Mouse (Mus musculus) heart, embryonic 12.5 days (tissue): Measurements from ENCODE around the gene Slc5a9. TPM values are rescaled to one million over a fixed set of nuclear protein-coding genes. Genes with fewer than 3 reads are reported as not detected.
"Not testable (repeated sequence)": the region's sequence is repeated elsewhere in the genome, so short reads cannot be mapped to it uniquely, and the experiment has no call there.

Experiments used
- ATAC-seq: fragments of 200-750 bp; cut with Nextera tagmentation; 2 replicates; pipeline ENCODE4 v1.8.0; 2017; ENCODE audit warnings: moderate TSS enrichment, moderate library complexity; ENCODE audit not compliant: insufficient number of reproducible peaks, low FRiP score
- H3K27ac ChIP-seq: fragments of 300-500 bp; sonication (generic); 2 replicates; pipeline ENCODE4 v1.5.1; 2016; ENCODE audit warnings: mild to moderate bottlenecking, moderate library complexity; ENCODE audit not compliant: poor library complexity, severe bottlenecking
- H3K27me3 ChIP-seq: fragments of 300-500 bp; sonication (generic); replicated peaks from 2 replicates; pipeline ENCODE4 v1.6.1; 2016; ENCODE audit warnings: mild to moderate bottlenecking, moderate library complexity
- H3K36me3 ChIP-seq: fragments of 300-500 bp; sonication (generic); 2 replicates; pipeline ENCODE4 v1.6.1; 2016; ENCODE audit warnings: mild to moderate bottlenecking, moderate library complexity
- H3K4me1 ChIP-seq: fragments of 300-500 bp; sonication (generic); replicated peaks from 2 replicates; pipeline ENCODE4 v1.6.1; 2016; ENCODE audit warnings: mild to moderate bottlenecking
- H3K4me2 ChIP-seq: fragments of 300-500 bp; sonication (generic); 2 replicates; pipeline ENCODE4 v1.6.1; 2016; ENCODE audit warnings: mild to moderate bottlenecking, moderate library complexity
- H3K4me3 ChIP-seq: fragments of 300-500 bp; sonication (generic); 2 replicates; pipeline ENCODE4 v1.5.1; 2016; ENCODE audit warnings: mild to moderate bottlenecking
- H3K9ac ChIP-seq: fragments of 300-500 bp; sonication (generic); 2 replicates; pipeline ENCODE4 v1.6.1; 2016; ENCODE audit warnings: mild to moderate bottlenecking, moderate library complexity
- H3K9me3 ChIP-seq: fragments of 300-500 bp; sonication (generic); replicated peaks from 2 replicates; pipeline ENCODE4 v1.6.1; 2016; ENCODE audit warnings: mild to moderate bottlenecking, moderate library complexity
- WGBS: fragments of 180-500 bp; shearing (Covaris S2); methylation state at CpG from one replicate; pipeline ENCODE4 v1.1.7; 2016; 5-methylcytosine and 5-hydroxymethylcytosine counted together
- polyA plus RNA-seq: library from polyadenylated mRNA; unstranded; fragments of >200 nt; fragmentation: Nextera tagmentation; extraction: Ambion mirVana; gene quantifications from 2 replicates; pipeline ENCODE4 v1.2.1, GENCODE M21; 2016

Slc5a9 gene
- polyA plus RNA-seq, result 0.06 and 0.19 TPM in 2 replicates

DNA sequence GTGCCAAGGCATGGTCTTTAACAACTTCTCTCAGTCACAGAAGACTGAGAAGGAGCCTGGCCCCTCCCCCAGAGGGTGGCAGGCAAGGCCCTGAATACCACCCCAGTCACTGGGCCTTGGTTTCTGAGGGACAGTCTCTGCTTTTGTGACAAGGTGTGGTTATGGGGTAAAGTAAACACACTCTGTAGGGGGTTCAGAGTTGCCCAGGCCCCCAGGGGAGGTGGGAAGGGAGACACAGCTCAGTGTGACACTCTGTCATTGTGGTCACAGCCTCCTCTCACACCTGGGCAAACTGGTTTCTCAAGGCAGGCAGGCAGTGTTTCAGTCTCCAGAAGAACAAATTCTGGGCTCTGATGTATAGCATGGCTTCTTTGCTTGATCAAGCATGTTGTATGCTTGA lies at the start of gene Slc5a9:
Slc5a9 (minus strand) TSS at position 144 of the 400 bp plus-strand sequence.
- Histone ChIP-seq H3K27me3 (no peaks in the 10 kb centered on the region), H3K9ac (no peak within 1 kb of the TSS)
- no peak for ATAC-seq

DNA sequence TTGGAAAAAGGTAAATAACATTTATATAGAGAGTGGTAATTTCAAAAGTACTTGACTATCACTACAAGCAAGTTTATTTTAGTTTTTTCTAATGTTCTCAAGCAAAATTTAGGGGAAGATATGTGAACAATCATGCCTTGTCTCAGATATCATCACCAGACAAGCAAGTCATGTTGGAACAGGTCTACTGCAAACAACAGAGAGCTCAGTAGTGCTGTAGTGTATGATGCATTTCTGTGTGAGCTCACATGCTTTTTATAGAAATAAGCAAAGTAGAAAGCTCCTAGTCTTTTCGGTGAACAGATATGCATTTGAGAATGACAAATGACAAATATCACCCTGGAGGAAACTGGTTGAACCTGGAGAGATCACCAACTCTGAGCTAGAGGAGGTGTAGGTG lies 16.4 kb upstream of the Slc5a9 start, which contains the start of gene Skint8:
Skint8 (plus strand) TSS at position 301 of the 400 bp plus-strand sequence.
- no peak for ATAC-seq
- no peak within 1 kb of the TSS for H3K9ac ChIP-seq
- no peaks in the 10 kb centered on the region for H3K4me1 ChIP-seq
- no peak within 1 kb of the TSS for H3K4me2 ChIP-seq
- H3K36me3 ChIP-seq, result no peaks in the 10 kb centered on the region
- no peak within 1 kb of the TSS for H3K4me3 ChIP-seq
- peaks cover 3% of the 10 kb centered on the region; the same call in 1 of the 2 replicates for H3K9me3 ChIP-seq
- H3K27ac ChIP-seq, result no peak within 1 kb of the TSS
- H3K27me3 ChIP-seq, result no peaks in the 10 kb centered on the region
- WGBS, result 61% methylated on average over 1 of the region's 1 CpGs

More for the DNA sequence above, at the start of gene Slc5a9:
- no peaks in the 10 kb centered on the region for H3K4me1 ChIP-seq
- H3K9me3 ChIP-seq, result no peaks in the 10 kb centered on the region
- no peaks in the 10 kb centered on the region for H3K36me3 ChIP-seq
- H3K4me2 ChIP-seq, result no peak within 1 kb of the TSS
- no peak within 1 kb of the TSS for H3K4me3 ChIP-seq
- no peak within 1 kb of the TSS for H3K27ac ChIP-seq

DNA sequence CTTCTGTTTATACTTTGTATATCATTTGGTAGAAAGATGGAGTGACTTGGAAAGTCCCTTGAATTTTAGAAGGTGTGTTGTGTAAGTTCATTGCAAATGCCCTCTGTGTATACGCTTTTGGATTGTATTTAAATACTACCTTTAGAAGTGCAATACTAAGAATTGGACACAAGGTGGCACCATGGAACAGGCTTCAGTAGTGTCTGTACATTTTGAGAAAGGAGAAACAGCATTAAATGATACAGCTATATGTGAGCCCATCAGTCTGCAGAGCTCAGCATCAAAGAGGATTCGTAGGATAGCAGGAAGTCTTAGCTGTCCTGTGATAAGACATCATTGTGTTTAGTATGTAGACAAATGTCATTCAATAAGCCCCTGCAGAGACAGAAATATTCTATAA lies 5.2 kb upstream of the Slc5a9 start:
- no peaks in the 10 kb centered on the region for H3K36me3 ChIP-seq
- ATAC-seq, result no peak
- H3K27me3 ChIP-seq, result no peaks in the 10 kb centered on the region
- no peaks in the 10 kb centered on the region for H3K9me3 ChIP-seq
- H3K27ac ChIP-seq, result no peak overlapping the region
- no peak overlapping the region for H3K4me3 ChIP-seq
- H3K4me2 ChIP-seq, result no peak overlapping the region
- 38% methylated on average over 2 of the region's 2 CpGs for WGBS
- H3K9ac ChIP-seq, result no peak overlapping the region
- no peaks in the 10 kb centered on the region for H3K4me1 ChIP-seq

DNA sequence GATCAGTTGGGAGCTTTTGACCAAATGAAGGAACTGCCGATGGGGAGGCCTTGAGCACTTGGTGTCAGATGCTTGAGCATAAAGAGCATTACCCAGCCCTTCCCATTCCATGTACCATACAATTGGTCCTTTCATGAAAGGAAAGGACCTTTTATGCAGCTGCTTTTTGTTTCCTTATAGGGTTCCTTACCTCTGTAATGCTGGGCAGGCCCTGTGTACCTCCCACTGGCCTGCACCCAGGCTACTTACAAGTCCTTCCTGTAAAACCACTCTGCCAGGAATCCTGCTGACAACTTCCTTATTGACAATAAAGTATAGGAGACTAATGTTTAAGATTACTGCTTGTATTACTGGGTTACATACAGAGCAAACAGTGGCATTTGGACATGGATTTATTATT lies 1.2 kb downstream of the Slc5a9 start:
- H3K4me1 ChIP-seq, result no peaks in the 10 kb centered on the region
- H3K9me3 ChIP-seq, result no peaks in the 10 kb centered on the region
- H3K9ac ChIP-seq, result no peak overlapping the region
- no peaks in the 10 kb centered on the region for H3K27me3 ChIP-seq
- H3K4me3 ChIP-seq, result no peak overlapping the region
- H3K36me3 ChIP-seq, result no peaks in the 10 kb centered on the region
- H3K4me2 ChIP-seq, result no peak overlapping the region
- ATAC-seq, result no peak
- WGBS, result 71% methylated on average over 1 of the region's 1 CpGs
- no peak overlapping the region for H3K27ac ChIP-seq

DNA sequence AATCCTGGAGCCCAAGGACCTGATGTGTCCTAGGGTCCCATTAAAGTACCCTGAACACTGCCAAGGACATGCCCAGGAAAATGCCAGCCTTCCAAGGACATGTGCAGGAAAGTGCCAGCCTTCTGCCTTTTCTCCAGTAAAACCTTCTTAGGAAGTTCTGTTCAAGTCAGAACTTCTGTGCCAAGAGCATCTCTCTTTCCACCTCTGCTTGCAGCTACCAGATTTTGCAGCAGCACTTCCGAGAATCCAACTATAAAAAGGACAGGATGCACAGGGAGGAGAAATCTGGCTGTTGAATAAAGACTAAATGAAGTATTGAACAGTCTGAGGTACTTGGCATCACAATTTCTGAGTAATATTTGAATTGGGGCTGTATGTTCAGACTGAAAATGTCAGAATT lies 2.2 kb downstream of the Slc5a9 start:
- not testable (repeated sequence) for H3K27ac ChIP-seq
- WGBS, result 45% methylated on average over 1 of the region's 1 CpGs

DNA sequence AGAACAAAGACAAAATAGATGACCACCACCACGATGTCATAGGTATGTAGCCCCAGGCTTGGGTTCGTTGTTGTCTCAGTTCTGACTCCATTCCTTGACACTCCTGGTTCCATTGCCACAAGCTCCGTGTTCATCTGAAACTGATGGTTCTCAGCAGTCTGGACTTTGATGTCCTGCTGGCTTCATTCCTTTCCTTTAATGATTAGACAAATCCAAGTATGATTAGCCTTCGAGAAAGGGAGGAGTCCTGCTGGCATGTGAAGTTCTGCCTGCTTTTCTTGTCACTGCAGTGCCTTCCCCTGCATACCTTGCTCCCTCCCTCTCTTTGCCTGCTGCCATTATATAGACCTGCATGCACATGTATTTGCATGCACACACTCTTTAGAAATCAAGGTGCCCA lies 4.2 kb downstream of the Slc5a9 start:
- no peaks in the 10 kb centered on the region for H3K9me3 ChIP-seq
- no peaks in the 10 kb centered on the region for H3K36me3 ChIP-seq
- no peak overlapping the region for H3K4me2 ChIP-seq
- H3K4me3 ChIP-seq, result no peak overlapping the region
- no peaks in the 10 kb centered on the region for H3K27me3 ChIP-seq
- no peaks in the 10 kb centered on the region for H3K4me1 ChIP-seq
- no peak overlapping the region for H3K27ac ChIP-seq
- 68% methylated on average over 4 of the region's 4 CpGs for WGBS
- no peak overlapping the region for H3K9ac ChIP-seq
- ATAC-seq, result no peak

More for the DNA sequence above, 2.2 kb downstream of the Slc5a9 start:
- not testable (repeated sequence) for H3K9ac ChIP-seq, H3K9me3 ChIP-seq, H3K4me3 ChIP-seq, H3K27me3 ChIP-seq, H3K36me3 ChIP-seq, H3K4me1 ChIP-seq, H3K4me2 ChIP-seq, ATAC-seq

DNA sequence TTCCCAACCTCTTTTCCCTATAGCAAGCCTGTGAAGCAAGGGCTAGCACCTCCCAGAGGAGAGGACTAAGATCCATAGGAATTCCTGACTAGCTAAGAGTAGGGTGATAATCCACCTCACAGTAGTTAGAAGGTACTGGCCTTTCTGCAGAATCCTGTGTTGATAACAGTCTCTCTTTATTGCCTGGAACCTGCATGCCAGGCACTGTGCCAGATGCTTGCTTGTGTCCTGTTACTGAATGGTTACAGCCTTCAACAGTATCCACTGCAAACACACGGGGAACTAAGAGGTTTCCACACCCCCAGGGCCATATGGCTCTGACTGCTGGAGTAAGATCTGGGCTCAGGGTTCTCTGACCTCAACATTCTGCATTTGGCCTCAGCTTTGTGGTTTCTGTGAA lies 5.0 kb downstream of the Slc5a9 start:
- 26% methylated on average over 1 of the region's 1 CpGs for WGBS
- H3K27ac ChIP-seq, result no peak overlapping the region
- H3K4me3 ChIP-seq, result no peak overlapping the region
- no peaks in the 10 kb centered on the region for H3K9me3 ChIP-seq
- no peaks in the 10 kb centered on the region for H3K4me1 ChIP-seq
- H3K27me3 ChIP-seq, result no peaks in the 10 kb centered on the region
- no peak overlapping the region for H3K4me2 ChIP-seq
- no peak overlapping the region for H3K9ac ChIP-seq
- H3K36me3 ChIP-seq, result no peaks in the 10 kb centered on the region
- no peak for ATAC-seq

DNA sequence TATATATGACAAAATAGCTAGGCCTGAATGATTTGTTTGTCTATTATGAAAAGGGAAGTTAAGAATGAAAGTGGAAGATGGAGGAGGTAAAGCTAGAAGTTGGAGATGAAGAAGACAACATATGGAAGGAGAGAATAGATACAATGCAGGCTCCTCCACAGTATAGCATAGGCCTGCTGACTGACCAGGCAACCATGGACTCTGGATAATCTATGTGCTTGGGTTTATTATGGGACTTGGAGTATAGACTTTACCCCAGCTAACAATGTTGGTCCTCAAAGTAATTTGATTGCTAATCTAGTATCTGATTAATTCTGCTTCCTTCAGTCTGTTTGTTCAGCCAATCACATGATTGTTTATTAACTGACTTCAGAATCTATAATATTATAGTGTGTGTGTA lies 10.6 kb downstream of the Slc5a9 start:
- Histone ChIP-seq H3K4me3 (no peak overlapping the region), H3K27me3 (no peaks in the 10 kb centered on the region), H3K27ac (no peak overlapping the region), H3K4me2 (no peak overlapping the region), H3K36me3 (no peaks in the 10 kb centered on the region), H3K4me1 (no peaks in the 10 kb centered on the region), H3K9me3 (no peaks in the 10 kb centered on the region), H3K9ac (no peak overlapping the region)
- no peak for ATAC-seq

DNA sequence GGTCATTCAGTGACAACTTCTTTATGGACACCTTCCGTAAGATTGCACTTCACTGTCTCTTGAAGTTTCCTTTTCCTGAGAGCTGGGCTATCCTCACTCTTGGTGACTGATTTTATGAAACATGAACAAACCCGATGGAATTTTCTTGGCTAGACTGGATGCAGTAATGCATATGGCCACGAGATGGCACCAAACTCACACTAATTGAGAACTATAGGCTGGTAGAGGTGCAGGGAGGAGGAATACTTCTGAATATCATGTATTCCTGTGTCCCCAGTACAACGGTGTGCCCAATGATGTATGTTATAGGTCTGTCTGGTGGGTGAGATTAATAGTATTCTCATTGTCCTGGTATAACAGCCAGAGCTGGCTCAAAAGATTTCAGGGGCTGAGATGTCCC lies 16.1 kb downstream of the Slc5a9 start:
- Histone ChIP-seq H3K4me2 (peak overlapping the region; percentile 68; the same call in 1 of the 2 replicates), H3K27me3 (no peaks in the 10 kb centered on the region), H3K9ac (no peak overlapping the region), H3K36me3 (no peaks in the 10 kb centered on the region), H3K27ac (no peak overlapping the region), H3K4me3 (0 out of 2 replicates have a peak overlapping the region, but pooled peaks have one; percentile 32), H3K4me1 (peaks cover 4% of the 10 kb centered on the region), H3K9me3 (no peaks in the 10 kb centered on the region)
- WGBS, result 14% methylated on average over 4 of the region's 4 CpGs
- ATAC-seq, result 0 out of 2 replicates have a peak, but pooled peaks have one; percentile 55

DNA sequence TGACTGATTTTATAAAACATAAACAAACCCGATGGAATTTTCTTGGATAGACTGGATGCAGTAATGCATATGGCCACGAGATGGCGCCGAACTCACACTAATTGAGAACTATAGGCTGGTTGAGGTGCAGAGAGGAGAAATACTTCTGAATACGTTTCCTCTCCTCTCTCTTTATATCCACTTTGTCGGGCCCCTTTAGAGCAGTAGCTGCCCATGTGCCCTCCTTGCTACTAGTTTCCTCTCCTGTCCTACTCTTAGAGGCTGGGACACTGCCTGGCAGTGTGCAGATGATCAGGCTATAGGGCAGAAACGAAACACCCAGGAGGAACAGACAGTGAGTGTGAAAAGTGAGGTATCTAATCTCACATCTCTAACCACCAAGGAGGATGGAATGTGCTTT lies 16.7 kb downstream of the Slc5a9 start:
- no peak for ATAC-seq
- peak overlapping the region; percentile 52; the same call in 1 of the 2 replicates for H3K9ac ChIP-seq
- H3K4me3 ChIP-seq, result peak overlapping the region; percentile 32

DNA sequence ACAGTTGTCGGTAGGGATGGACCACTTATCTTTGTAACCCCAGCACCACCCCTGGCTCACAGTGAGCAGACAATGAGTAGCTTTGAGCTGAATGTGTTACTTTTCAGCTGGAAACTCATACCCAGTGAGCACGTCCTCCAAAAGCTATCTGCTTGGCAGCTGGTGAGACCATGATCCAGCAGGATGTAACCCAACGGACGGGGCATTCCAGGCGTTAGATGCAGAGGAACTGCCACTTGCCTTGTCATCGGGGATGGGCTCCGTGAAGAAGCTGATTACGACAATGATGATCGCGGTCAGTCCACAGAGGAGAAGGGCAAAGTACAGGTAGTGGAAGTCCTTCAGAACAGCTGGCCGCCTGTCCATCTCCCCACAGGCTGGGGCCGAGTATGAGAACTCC lies 19.2 kb downstream of the Slc5a9 start:
- H3K27me3 ChIP-seq, result no peaks in the 10 kb centered on the region
- no peak overlapping the region for H3K4me2 ChIP-seq
- no peak overlapping the region for H3K9ac ChIP-seq
- no peaks in the 10 kb centered on the region for H3K36me3 ChIP-seq
- no peak overlapping the region for H3K4me3 ChIP-seq
- H3K4me1 ChIP-seq, result peaks cover 4% of the 10 kb centered on the region
- no peak for ATAC-seq
- 75% methylated on average over 12 of the region's 12 CpGs for WGBS
- H3K9me3 ChIP-seq, result no peaks in the 10 kb centered on the region
- H3K27ac ChIP-seq, result no peak overlapping the region

More for the DNA sequence above, 16.7 kb downstream of the Slc5a9 start:
- Histone ChIP-seq H3K27ac (no peak overlapping the region), H3K36me3 (no peaks in the 10 kb centered on the region), H3K27me3 (no peaks in the 10 kb centered on the region), H3K4me1 (peaks cover 4% of the 10 kb centered on the region), H3K4me2 (peak overlapping the region; percentile 68), H3K9me3 (no peaks in the 10 kb centered on the region)
- WGBS, result 6% methylated on average over 7 of the region's 7 CpGs

DNA sequence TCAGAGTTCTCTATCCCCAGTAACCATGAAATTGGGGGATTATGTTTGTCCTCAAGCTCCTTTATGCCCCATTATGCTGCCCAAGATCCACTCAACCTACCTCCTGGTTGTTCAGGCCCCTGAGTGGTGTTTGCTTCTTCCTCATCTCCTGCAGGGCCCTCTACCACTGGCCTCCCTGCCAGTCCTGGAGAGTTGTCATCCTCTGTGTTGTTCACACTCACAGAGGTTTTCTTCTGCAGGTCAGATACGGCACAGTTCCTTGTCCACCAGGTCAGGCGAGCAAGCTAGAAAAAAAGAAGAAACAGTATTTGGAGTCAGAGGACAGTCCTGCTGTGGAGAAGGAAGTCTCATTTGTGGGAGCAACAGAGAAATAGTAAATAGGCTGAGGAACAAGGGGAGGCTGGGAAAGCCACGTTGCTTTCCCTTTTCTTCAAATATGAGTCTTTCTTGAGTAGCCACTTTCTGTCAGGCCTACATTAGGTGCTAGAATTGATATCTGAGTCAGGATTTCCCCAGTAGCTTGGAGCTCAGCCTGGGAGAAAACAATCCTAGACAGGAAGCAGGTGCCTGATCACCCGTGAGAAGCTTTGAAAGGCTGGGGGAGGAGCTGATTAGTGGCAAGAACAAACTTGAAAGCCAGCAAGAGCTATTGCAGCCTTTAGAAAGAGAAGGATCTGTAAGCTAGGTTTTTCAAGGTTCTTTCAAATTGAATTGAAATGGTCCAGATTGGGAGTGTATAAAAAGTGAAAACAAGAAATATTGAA lies 22.4 kb downstream of the Slc5a9 start:
- no peaks in the 10 kb centered on the region for H3K9me3 ChIP-seq
- H3K27me3 ChIP-seq, result no peaks in the 10 kb centered on the region
- no peak for ATAC-seq
- no peak overlapping the region for H3K4me3 ChIP-seq
- no peak overlapping the region for H3K4me2 ChIP-seq
- no peaks in the 10 kb centered on the region for H3K4me1 ChIP-seq
- WGBS, result 43% methylated on average over 4 of the region's 4 CpGs
- H3K9ac ChIP-seq, result no peak overlapping the region
- no peak overlapping the region for H3K27ac ChIP-seq
- no peaks in the 10 kb centered on the region for H3K36me3 ChIP-seq
